Mouse (Mus musculus) regulatory T cell (primary cell): ENCODE measurements at regions not wholly inside any gene's neighbourhood (a gene's known extent, or its start where the extent isn't known, plus 50 kb on each side); places are given as distances from the start of the nearest gene placed in this dataset.

ENCODE experiments used
- in situ Hi-C: fragments of 300-600 bp; cut with MboI, MseI; formaldehyde crosslinking; loops from one replicate; pipeline ENCODE4 v1.15.1; 2025; ENCODE audit warnings: high pct_unique_total_duplicates

DNA sequence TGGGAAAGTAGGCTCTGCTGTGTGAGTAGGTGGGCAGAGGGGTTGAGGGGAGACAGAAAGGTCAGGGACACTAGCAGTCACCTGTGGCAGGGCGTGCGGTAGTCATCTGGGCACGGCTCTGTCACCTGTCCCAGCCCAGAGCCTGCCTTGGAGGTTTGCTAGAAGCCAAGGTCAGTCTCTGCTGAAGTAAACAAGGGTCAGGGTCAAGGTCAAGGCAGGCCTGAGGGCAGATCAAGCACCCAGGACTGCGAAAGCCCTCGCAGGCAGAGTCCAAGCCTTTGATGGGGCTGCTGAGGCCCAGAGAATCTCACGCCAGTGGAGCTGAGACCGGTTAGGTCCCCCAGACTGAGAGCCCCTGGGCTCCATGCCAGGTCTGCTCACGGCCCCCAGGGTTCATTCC lies 87.2 kb upstream of the Runx3 start:
- in situ Hi-C loops: loop anchor here (5.0 kb wide), 1 partner anchor 66 kb away; no protein-coding TSS in a partner anchor

DNA sequence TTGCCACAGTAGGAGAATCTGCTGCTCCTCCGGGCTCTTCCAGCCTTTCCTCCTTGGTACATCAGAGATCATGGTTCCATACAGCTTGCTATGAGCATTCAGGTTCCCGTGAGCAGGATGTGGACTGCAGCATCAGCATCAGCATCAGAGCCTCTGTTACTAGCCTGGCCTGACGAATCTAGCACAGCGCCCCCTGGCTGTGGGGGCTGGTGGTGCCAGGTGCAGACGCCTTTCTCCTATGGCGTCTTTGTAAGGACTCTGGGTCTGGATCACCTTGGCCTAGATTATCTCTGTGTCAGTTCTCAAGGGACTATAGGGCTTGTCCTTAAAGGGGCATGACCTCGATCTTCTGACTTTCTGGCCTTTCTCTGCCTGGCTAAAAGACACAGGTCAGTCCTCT lies 86.0 kb upstream of the Runx3 start:
- in situ Hi-C loops: loop anchor here (5.0 kb wide), 1 partner anchor 67 kb away; no protein-coding TSS in a partner anchor

DNA sequence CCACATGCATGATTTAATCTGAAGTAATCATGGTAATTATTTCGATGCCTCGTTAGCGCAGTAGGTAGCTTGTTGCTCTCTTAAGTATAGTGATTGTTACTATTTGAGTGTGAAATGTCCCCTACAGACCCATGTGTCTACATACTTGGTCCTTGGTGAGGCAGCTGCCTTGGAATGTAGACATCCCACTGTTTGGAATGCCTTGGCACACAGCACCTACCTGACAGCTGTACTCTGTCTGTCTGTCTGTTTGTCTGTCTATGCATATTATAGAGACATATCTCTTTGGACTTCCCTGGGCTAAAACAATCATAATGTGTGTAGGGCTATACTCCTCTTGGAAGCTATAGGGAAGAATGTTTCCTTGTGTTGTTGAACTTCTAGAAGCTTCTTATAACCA lies 83.7 kb upstream of the Runx3 start:
- in situ Hi-C loops: no loop called here

DNA sequence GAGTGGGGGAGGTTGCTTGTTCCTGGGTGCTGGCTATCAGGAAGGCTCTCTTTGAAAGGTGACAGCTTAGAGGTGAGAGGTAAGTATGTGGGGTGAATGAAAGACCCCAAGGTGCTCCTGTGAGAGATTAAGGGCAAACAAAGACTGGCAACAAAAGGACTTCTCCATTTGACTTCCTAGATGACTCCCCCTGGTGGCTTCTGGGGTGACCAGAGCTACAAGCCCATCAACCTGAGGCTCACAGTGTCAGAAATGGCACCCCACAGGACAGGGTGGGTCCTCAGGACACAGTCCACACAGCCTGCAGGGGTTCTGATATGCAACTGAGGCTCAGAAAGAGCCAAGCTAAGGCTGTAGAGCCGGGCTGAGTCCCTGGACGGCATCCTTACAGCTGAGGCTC lies 81.2 kb upstream of the Runx3 start:
- in situ Hi-C loops: no loop called here

DNA sequence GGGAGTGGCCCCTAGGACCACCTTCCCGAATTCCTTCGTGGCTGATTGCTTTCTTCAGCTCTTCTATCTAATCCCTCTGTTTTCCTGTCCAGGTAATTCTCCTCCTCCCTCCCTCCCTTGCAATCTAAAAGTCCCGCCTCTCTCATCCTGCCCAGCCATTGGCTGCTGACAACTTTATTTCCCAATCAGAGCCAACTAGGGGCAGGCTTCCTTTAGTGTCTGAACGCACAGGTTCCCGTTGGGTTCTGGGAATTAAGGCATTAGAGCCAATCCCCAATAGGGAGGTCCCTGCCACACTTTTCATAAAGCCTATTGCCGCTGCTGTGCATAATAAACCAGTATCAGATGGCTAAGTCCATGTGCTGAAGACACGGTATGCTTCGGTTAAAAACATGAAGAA lies 78.5 kb upstream of the Runx3 start:
- in situ Hi-C loops: no loop called here

DNA sequence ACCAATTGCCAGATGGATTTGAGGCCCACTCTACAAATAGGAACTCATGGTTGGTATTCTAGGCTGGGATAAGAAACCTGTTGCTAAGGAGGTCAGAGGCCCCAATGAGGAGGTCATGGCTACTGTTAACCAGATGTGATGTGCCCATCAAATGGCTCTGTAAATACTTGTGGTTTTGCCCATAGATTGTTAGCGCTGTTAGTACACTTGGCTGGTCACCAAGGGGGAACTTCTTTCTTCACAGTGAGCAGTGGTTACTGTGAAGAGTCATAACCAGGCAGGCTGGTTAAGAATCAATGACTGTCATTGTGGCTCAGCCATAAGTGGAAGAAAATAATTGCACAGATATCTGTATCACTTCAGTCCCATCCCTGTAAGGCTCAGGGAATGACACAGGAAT lies 78.0 kb upstream of the Runx3 start:
- in situ Hi-C loops: no loop called here

DNA sequence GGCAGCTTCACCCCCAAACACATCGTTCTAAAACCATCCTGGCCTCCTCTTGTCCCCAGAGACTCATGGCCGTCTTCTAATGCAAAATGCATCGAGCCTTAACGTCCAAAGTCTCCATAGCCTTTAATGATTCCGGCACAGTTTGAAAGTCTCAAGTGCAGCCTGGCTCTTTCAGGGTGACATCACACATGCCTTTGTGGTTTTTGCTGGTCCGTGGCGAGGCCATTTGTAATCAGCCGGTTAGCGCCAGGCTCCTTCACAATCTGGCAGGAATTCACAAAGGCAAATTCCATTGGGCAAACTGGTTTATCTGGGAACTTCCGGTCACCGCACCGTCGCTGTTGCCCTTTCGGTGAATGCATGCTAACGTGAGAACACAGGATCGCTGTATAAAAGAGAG lies 75.4 kb upstream of the Runx3 start:
- in situ Hi-C loops: no loop called here

DNA sequence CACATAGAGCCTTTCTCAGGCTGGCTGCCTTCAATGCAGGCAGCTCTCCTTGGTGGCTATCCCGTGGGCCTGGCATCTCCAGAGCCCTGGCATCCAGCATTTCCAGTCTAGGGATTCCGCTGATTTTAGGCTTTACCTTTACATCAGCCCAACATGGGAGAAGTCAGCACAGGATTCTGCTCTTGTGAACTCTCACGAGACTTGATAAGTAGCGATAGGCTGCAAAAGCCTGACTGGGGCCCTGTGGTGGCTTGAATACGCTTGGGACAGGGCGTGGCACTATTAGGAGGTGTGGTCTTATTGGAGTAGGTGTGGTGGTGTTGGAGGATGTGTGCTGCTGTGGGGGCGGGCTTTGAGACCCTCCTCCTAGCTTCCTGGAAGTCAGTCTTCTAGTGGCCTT lies 73.8 kb upstream of the Runx3 start:
- in situ Hi-C loops: no loop called here

DNA sequence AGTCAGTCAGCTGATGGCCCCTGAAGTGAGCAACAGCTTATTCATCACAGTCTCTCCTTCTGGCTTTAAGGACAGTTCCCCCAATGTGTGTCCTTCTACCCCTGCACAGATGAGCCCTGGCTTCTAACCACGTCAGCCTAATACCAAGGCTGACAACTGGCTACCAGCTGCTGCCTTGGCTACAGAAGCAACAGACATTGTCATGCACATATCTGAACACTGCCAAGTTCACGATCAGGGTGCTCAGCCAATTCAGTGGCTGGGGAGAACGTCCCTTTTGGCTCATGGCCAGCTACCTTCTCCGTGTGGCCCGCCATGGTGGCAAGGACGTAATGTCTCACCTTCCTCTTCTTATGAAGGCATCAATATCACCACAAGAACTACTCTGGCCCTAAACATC lies 73.2 kb upstream of the Runx3 start:
- in situ Hi-C loops: no loop called here

DNA sequence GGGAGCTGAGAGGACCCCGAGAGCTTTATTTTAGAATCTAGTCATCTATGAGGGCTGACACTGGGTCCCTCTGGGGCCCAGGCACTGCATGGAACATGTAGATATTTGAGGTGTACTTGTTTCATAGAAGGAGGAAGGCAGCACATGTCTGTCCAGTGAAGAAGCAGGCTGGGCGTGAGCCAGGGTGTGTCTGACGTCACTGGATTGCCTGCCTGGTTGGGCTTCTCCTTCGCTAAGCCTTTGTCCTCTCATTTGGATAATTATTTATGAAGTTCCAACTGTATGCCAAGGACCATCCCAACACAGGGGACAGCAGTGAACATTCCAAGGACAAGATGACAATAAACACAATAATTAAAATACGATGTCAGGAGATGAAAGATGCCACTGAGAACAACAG lies 72.7 kb upstream of the Runx3 start:
- in situ Hi-C loops: no loop called here

DNA sequence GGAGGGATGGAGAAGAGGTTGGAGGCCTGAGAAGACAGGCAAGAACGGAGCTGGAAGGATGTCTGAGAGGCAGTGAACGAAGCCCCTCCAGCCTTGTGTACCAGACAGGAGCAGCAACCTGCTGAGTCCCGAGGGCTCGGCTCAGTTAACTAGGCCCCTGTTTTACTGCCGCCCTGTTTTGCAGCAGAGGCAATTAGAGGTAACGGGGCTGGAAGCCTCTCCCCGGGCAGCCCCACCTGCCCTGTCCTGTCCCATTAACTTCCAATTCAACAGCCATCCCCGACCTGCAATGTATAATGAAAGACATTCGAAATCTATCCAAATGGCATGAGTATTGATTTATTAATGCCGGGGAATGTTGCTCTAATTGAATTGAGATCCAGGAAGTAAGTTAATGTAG lies 70.5 kb upstream of the Runx3 start:
- in situ Hi-C loops: no loop called here

DNA sequence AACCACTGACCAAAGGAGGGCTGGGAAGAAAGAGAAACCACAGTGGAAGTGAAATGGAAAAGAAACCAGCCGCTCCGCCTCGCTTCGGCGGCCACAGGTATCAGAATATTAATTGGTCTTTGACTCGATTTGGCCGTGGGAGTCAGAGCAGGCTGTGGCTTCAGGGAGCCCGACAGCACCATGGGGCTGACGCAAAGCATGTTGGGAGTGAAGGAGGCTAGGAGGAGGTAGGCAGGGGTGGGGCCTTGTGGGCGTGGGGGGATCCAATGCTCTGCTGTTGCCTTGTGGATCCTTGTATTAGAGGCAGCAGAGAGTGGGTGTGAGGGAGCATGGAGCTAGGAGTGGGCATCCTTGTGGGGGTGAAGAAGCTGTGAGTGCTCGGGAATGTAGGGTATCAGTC lies 69.0 kb upstream of the Runx3 start:
- in situ Hi-C loops: no loop called here

DNA sequence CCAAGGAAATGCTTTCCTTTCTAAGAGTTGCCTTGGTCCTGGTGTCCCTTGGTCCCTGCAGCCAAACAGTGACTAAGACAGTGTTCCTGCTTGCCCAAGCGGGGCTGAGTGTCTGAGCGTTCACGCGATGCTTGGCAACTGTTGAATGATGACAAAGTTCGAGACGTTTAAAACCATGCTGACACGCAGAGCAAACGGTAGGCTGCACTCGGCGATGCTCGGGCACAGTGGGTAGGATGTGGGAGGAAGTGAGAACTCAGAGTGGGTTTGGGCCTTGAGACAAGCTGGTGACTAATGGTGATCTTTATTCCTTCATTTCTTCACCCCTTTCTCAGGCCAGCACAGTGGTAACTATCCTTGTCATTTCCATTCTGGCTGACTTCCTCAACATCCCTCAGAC lies 66.9 kb upstream of the Runx3 start:
- in situ Hi-C loops: no loop called here

DNA sequence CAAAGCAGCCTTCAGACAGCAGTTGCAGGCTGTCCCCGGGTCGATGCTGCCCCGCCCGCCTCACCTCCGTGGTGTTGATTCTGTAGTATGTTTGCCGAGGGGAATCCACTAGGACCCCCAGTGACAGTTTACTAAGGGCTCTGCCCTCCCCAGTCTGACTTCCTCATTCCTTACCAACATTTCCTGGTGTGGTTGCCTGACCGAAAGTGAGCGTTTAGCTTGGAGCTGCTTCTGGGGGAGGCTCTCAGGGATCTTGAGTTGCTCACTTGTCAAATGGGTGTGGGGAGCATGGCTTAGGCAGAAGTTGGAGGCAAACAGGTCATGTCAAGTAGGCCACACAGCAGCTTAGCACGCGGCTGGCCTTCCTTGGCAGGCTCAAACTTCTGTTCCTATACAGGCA lies 66.1 kb upstream of the Runx3 start:
- in situ Hi-C loops: no loop called here

DNA sequence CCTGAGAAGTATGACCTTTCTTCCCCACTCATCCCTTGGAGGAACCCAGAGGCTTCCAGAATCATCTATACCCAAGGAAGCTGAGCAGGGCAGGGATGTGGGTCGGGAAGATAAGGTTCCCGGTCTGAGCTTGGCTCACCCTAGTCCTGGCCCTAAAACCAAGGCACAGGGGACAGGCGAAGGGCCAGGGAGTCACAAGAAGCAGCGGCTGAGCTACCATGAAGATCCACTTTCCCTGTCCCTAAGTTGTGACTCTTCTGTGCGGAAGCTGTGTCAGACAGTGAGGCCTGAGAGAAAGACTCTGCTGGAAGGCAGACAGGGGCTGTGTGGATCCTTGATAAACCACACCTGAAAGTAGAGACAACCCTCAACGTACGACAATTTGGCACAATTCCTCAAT lies 64.1 kb upstream of the Runx3 start:
- in situ Hi-C loops: no loop called here

DNA sequence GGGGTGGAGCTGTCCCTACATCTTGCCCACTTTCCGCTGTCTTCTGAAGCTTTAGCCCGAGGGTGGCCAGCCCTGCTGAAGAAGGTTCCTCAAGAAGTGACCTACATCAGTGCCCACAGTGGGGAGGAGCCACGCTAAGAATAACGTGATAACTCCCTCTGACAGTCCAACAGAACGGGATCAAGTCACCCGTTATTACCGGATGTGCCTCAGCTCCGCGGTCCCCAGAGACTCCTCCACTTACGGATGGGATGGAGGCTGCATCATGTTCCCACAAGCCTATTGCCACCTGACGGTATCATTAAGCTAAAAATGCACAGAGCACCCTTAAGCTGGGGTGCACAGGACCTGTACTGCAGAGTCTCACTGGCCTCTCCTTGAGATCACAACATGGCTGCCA lies 63.2 kb upstream of the Runx3 start:
- in situ Hi-C loops: no loop called here

DNA sequence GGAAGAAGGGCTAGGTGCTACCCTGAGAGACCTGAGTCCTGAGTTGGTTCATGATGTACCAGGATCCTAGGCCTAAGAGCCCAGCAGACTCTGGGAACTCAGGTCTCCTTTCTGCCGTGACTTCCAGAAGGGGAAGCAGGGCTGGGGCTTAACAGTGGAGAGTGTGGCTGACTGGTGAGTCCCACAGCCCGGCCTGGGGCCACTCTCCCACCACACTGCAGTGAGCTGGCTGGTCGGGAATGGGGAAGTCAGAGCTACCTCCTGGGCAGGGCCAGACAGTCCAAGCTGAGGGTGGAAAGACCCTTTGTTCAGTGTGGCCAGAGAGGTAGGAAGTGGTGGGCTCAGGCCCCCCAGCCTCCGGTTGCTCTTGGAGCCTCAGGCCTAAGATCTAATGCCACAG lies 61.6 kb upstream of the Runx3 start:
- in situ Hi-C loops: no loop called here

DNA sequence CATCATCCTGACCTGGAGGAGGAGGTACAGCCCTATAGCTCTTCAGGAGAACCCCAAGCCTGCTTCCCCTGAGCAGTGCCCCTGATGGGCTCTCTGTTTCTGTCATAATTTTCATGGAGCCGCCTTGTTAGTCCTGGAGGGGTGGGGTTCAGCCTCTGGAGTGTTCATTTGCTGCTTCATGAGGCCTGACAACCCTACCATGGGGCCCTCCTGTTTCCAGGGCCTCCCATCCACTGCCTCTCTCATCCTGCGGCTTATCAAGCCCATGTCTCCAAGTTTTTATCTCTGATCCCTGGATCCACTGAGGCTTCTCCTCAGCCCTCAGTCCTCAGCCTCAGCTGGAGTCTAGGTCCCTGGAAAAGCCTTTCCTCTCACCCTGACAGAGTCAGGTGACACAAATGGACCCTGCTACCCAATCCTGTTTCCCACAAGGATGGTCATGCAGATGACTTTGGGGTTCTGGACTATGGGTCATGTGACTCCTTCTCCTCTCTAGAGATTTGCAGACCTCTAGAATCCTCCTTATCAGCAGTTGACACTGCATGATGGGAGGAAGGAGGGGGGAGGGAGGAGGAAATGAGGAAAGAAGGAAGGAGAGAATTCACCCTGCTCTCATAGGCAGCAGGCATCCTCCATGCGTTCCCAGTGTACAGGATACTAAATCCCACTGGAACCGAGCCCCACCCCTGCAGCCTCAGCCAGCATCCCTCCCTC lies 59.3 kb upstream of the Runx3 start:
- in situ Hi-C loops: no loop called here

DNA sequence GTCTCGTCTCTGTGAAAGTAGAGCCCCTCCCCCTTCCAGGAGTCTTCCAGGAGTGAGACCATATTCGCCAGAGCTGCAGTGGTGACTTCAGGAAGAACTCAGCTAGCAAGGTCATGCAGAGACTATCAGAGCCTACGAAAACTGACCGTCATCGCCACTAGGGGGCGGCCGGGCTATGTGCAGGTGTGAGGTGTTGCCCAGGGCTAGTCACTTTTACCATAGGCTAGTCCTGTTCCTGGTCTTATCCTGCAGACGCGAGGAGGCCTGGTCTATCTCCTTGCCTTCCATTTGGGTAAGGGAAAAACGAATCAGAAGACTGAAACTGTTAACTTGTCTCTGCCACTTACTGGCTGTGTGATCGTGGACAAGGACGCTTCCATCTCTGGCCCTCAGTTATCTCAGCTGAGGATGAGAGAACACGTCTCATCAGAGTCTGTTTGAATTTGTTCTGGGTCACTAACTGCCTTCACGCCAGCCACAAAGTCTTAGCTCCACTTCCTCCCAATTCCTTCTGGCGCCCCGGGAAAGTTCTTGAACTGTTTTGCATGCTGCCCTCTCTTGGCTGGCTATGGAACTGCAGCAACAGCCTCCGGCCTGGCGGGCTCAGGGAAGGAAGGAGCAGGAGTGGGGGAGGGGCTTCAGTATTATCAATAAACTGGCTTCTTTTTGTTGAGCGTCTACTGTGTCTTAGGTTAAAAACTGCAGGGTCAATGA lies 53.5 kb upstream of the Runx3 start:
- in situ Hi-C loops: loop anchor here (5.0 kb wide), 1 partner anchor 140 kb away; no protein-coding TSS in a partner anchor

DNA sequence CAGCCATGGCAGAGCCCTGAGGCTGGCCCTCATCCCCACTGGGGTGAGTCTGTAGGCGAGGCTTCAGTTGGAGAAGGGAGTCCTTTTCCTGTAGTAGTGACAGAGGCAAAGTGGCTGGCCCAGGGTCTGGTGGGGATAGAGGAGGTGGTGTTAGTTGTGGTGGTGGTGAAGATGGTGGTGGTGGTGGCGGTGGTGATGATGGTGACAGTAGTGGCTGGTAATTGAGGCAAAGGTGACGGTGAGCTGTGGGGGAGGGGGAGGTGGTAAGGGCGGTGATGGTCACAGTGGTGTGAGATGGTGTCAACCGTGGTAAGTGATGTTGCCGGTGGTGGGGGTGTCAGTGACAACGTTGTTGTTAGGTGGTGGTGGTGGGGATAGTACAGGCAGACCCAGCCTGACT lies 52.6 kb upstream of the Runx3 start:
- in situ Hi-C loops: loop anchor here (5.0 kb wide), 1 partner anchor 139 kb away; no protein-coding TSS in a partner anchor

DNA sequence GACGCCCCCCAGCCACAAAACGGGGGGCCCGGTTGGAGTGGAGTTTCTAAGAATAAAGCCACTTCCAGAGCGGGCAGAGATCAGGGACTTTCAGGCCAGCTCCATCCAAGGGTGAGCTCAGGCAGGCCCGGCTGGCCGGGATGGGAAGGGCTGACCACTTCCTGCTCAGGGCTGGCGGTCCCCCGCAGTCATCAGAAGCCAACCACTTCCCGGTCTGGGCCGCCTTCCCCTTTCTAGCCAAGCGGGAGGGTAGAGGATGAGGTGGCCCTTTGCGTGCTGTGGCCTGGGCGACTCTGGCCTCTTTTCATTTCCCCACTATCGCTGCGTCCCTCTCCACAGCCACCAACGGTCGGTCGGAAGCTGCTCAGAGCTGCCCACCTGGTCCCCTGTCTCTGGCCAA lies 50.6 kb upstream of the Runx3 start:
- in situ Hi-C loops: loop anchor here (5.0 kb wide), 1 partner anchor 137 kb away; no protein-coding TSS in a partner anchor
